Mouse (Mus musculus) cerebellum, postnatal 4 days (tissue): ENCODE data around the gene Pi4k2a.
"Not testable (repeated sequence)": the region's sequence is repeated elsewhere in the genome, so short reads cannot be mapped to it uniquely, and the experiment has no call there.

Experiments used
- DNase-seq, 2 experiments: peaks; one replicate each; pipeline ENCODE4 v3.0.0; 2022; ENCODE audit warnings: low spot score in 2 of 2, mixed read lengths in 1 of 2

The Pi4k2a gene

GRCm38 (mm10) chr19:42080469-42080868, 9.8 kb upstream of the Pi4k2a start:
- no peak for DNase-seq

DNA sequence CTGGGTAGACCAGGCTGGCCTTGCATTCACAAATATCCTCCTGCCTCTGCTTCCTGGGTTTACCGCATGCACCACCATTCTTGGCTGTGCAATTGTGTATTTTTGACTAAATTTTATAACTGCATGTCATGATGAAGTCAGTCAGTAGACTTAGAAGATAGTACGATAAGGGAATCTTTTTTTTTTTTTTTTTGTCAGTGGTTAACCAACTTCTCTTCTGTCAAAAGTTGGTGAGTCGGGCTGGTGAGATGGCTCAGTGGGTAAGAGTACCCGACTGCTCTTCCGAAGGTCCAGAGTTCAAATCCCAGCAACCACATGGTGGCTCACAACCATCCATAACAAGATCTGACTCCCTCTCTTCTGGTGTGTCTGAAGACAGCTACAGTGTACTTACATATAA, 8.7 kb upstream of the Pi4k2a start:
- DNase-seq = not testable (repeated sequence)

- no peak for DNase-seq
These were observed 4.6 kb upstream of the Pi4k2a start for GRCm38 (mm10) chr19:42085690-42086089.

DNA sequence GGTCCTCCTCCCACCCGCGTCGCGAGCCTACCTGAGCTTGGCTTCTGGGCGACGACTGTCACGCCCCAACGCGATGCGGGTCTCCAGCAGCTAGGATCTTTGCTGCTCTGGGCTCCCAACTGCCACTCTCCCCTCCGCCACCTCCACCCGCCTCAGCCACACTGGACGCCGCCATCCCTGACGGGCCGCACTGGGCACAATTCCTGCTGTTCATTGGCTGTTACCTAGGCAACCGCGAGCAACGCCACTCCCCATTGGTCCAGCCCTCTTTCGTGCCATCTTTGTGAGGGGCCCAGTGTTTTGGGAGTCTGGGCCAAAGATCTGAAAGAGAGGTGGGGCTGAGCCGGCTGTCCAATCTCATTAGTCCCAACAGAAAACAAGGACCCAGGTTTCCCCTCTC, 4.1 kb upstream of the Pi4k2a start, which contains the start of gene Morn4:
TSS of gene Morn4 (minus strand) at position 192 of the 400 bp plus-strand sequence.
- peak; percentile 87 to 92 for DNase-seq

GRCm38 (mm10) chr19:42089103-42089747, 1.0 kb upstream of the Pi4k2a start:
- DNase-seq = peak in 1 of 2 experiments; percentile 45

DNA sequence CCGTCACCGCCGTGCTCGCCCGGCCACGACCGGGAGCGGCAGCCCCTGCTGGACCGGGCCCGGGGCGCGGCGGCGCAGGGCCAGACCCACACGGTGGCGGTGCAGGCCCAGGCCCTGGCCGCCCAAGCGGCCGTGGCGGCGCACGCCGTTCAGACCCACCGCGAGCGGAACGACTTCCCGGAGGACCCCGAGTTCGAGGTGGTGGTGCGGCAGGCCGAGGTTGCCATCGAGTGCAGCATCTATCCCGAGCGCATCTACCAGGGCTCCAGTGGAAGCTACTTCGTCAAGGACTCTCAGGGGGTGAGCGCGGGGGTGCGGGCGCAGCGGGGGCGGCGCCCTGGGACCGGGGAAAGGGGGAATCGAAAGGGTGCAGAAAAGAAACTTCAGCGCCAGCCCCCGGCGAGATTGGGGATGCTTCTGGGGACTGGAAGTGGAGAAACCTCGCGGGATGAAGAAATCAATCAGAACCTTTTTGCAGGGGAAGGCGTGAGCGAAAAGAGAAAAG, 419 bp downstream of the Pi4k2a start:
- no peak for DNase-seq

DNA sequence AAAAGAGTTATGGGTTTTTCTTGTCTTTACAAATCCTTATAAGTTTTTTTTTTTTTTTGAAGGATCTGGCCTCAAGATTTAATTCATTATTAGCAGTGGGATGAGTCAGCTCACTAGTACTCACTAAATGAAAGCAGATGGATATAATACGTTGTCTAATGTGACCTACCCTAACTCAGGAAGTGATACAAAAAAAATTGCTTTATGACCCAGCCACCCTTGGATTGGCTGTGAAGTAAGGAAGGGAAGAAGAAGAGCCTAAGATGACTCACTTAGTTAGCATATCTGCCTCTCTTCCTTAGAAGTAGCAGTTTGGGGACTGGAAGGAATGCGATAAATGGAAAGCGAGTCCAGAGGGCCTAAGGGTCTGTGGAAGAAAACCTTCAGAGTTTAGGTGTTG, 9.1 kb downstream of the Pi4k2a start:
- DNase-seq = no peak

GRCm38 (mm10) chr19:42104681-42105080, 14.4 kb downstream of the Pi4k2a start:
- DNase-seq = no peak

GRCm38 (mm10) chr19:42115783-42116335, 25.6 kb downstream of the Pi4k2a start:
- DNase-seq = no peak

- DNase-seq = no peak
These were observed 27.9 kb downstream of the Pi4k2a start for GRCm38 (mm10) chr19:42118142-42118541.

- no peak for DNase-seq
These were observed 28.3 kb downstream of the Pi4k2a start for GRCm38 (mm10) chr19:42118596-42118995.

DNA sequence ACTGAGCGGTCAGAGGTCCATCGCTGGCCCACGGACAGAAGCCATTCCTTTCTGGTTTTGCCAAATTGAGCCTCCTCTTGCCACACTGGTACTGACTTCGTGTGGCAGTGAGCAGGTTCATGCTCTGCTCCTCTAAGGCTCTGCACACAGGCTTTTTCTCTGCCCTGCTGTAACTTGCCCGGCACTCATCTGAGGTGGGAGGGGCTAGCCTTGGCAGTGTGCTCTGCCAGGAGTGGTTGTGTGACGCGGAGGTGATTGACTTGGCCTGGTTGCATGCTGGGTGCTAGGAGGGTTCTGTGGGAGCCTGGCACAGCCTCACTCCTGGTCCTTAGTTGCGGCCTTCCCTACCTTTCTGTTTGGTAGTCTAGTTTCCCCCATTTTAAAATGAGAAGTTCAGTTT, 30.2 kb downstream of the Pi4k2a start:
- no peak for DNase-seq

- DNase-seq = peak in 1 of 2 experiments; percentile 38
These were observed 34.4 kb downstream of the Pi4k2a start for GRCm38 (mm10) chr19:42124684-42125083.

DNA sequence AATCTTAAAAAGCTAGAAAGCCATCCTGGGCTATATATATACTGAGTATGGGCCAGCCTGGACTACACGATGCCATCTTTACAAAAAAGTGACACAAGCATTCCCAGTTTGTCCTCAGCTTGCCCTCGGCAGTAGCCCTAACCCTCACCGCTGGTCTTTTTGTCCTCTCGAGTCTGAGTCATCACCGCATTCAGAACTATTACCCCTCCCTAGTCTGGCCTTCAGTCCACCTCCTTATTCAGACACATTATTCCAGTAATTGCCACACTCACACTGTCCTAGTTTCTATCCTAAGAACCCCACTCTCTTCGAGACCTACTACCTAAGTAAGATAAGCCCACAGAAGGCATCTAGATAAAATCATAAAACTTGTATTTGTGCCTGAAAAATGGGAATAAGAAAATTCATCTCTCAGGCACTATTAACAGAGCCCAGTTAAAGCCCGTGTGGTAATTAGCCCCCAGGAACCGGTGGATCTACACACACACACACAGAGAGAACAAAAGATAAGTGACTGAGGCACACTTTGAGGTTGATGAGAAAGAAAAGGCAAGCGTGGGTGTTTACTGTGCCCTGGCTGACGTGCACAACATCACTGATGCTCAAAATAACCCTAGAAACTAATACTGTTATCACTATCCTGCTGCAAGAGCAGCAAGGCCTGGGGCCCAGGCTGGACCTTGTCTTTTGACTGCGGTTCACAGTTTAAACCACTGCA, 35.4 kb downstream of the Pi4k2a start:
- no peak for DNase-seq

GRCm38 (mm10) chr19:42126219-42126605, 35.9 kb downstream of the Pi4k2a start:
- no peak for DNase-seq

- no peak for DNase-seq
These were observed 36.8 kb downstream of the Pi4k2a start for GRCm38 (mm10) chr19:42127024-42127423.

GRCm38 (mm10) chr19:42128052-42128740, 37.9 kb downstream of the Pi4k2a start:
- no peak for DNase-seq

GRCm38 (mm10) chr19:42128787-42129508, 38.7 kb downstream of the Pi4k2a start, which contains the start of gene Avpi1:
TSS of gene Avpi1 (minus strand) at chr19:42129059.
- DNase-seq = peak; percentile 86 to 89

DNA sequence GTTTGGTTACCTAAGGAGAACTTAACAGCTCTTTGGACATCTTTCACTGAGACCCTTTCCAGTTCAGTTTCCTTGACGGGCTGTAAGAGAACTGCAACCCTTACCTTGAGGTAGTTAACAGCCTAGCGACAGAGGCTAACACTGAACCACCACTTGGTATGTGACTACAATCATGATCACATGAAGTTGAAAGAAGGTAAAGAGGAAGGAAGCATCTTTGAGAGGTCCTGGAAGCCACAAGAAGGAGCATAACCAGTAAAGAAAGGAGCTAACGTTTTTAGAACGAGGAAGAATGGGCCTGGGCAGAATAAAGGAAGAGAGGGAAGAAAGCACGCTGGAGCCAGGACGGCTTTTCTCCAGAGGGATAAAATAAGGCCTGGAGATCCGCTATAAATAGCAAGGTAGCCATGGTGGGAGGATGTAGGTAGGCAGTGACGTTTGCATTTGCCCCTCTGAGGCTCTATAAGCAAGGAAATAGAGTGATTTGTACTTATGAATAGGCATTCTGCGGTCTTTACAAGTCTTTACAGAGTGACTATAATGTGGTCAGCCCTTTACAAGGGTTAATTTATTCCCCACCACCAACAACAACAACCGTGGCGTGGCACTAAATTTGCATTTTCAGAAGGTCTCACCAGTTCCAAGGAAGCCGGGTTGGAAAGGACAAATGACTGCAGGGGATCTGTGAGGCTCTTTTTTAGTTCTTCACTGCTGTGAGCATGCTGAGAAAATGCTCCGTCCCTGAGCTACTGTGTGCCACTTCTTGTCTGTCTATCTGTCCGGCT, 39.4 kb downstream of the Pi4k2a start:
- DNase-seq = no peak

DNA sequence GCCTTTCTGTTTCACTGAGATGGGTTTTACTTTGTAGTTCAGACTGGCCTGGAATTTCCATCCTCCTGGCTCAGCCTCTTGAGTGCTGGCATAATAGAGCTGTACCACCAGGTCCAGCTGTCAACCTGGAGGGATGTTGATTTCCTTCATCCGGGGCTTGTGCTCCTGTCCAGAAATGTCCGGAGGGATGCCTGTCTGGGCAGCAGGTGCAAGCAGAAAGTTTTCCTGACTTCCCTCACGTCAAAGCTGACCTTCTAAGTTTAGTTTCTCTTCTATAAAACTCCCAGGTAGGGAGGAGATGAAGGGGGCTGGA, 40.0 kb downstream of the Pi4k2a start:
- no peak for DNase-seq

DNA sequence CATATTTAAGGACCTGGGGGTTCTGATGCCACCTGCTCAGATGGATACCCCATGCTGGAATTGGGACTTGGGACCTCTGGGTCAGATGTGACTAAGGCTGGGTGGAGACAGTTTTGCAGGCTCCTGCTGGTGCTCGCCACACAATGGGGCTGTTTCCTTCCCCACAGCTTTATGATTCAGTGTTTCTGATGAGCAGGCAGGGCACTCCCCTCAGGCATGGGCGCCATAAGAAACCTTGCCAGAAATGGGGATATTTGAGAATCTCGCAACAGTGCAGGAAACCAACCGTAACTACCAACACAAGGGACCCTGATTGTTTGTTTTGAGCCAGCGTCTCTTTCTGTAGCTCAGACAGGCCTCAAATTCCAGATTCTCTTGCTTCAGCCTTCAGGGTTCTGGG, 40.8 kb downstream of the Pi4k2a start:
- DNase-seq = no peak
